Mouse (Mus musculus): ENCODE measurements around the gene Hs2st1.

Gene Hs2st1

DNA sequence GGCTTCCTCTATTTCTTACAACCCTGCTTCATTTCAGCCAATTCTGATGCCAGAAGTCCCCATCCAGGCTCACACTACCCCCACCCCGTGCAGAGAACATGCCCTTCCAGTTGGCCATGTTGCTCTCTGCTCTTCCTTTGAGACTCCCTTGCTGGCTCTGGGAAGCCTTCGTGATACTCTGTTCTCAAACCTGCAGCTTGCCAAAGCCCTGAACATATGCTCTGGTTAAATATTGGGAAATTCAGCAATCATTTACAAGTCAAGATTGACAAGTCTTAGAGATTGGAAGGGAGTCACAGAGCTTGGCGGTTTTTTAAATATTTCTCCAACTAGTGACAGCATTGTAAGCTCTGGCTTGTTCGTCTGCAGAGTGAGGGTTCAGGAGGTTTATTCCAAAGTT is 183.5 kb downstream of the Hs2st1 start:
- no peak for DNase-seq (ENCODE audit: low spot score)

DNA sequence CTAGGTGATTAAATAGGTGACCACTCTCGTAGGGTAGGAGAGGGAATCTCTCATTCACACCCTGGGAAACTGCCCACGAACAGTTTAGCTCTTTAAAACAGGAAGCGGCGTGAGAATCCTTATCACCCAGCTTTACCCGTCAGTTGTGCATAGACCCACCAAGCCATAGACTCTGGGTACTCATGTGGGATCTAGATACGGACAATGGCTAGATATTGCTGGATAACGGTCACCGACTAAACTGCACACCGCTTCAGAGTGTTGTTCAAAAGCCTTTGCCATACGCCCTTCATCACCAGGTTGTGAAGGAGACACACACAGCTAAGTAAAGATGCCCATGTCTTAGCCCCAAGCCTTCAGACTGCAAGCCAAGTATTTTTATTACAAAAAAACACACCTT is 185.3 kb downstream of the Hs2st1 start:
- DNase-seq (ENCODE audit: low spot score) = no peak

DNA sequence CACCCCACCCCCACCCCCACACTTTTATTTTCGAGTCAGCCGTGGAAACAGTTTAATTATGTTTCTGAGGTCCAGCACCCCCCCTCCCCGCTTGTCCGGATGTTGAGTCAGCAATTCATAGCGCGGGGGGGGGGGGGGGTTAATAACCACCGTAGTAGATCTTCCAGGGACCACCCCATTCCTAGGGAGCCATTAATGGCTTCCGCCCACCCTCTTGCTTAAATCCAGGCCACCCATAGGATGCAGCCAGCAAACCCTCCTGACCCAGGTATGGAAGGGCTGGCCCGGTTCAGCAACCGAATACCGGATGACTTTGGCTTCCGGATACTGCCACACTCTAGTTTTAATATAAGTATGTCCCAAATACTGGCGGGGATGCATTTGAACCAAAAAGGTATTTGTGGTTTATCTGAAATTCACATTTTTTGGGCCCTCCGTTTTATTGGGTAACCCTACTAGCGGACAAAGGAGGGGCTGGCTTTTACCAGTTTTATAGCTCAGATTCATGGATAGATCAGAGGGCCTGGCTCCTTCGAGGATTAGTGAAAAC is 188.5 kb downstream of the Hs2st1 start:
- no peak for DNase-seq (ENCODE audit: low spot score)

DNA sequence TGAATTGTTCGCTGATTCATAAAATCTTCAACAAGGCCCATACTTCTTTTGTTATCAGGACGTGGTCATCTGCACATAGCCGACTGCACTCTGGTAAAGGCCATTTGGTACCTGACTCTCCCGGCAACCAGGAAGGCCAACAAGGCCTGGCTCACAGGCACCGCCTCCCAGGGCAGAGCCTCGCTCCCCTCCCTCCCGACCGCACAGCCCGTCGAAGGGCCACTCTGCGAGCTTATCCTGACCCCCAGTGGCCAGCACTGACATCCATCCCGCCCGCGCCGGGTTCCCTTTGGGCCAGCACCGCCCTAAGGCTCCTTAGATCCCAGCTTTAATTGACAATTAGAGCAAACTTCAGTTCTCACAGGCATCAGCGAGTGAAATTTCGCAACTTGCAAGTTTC is 189.1 kb downstream of the Hs2st1 start:
- peak; percentile 59 for DNase-seq (ENCODE audit: low spot score)

DNA sequence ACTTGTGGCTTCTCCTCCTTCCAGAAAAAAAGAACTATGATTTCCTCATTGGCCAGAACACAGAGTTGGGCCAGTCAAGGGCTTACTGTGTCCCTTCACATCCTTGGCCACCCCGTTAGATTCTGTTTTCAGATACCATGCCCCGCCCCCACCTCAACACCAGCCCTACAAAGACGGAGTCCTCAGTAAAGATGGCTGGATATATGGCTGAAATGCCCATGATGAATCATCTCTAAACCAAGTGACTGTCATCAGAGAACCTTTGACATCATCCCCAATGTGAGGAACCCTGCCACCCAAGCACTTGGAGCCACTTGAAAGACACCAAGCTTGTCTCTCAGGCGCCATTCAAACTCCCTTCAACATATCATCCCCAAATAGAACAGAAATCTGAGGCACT is 190.2 kb downstream of the Hs2st1 start:
- DNase-seq (ENCODE audit: low spot score) = no peak

All from T-cell, adult 2 months (primary cell).